Mouse (Mus musculus) myocyte (in vitro differentiated cells): ENCODE measurements around the gene Opa3. TPM values are rescaled to one million over a fixed set of nuclear protein-coding genes. Genes with fewer than 3 reads are reported as not detected.

Experiments
- H3K27me3 ChIP-seq: one replicate; pipeline ENCODE4 v1.6.1; 2011; ENCODE audit not compliant: control insufficient read depth, insufficient read depth, insufficient read length
- H3K36me3 ChIP-seq: one replicate; pipeline ENCODE4 v1.6.1; 2011; ENCODE audit not compliant: control insufficient read depth, insufficient read depth
- H3K4me2 ChIP-seq: one replicate; pipeline ENCODE4 v1.6.1; 2011; ENCODE audit warnings: low read depth, control low read depth
- H3K4me3 ChIP-seq: one replicate; pipeline ENCODE4 v1.5.1; 2011; ENCODE audit warnings: mild to moderate bottlenecking, control low read depth, moderate library complexity
- H3K79me2 ChIP-seq: one replicate; pipeline ENCODE4 v1.6.1; 2011; ENCODE audit not compliant: control insufficient read depth, insufficient read depth
- H3ac ChIP-seq: one replicate; pipeline ENCODE4 v1.6.1; 2011; ENCODE audit not compliant: control insufficient read depth, insufficient read length
- CEBPB ChIP-seq: IDR thresholded peaks from 2 replicates; pipeline ENCODE4 v1.6.1; 2011; ENCODE audit warnings: mild to moderate bottlenecking, moderate library complexity; ENCODE audit not compliant: poor library complexity, insufficient read depth, severe bottlenecking
- E2F4 ChIP-seq: IDR thresholded peaks from one replicate; pipeline ENCODE4 v1.6.1; 2011; ENCODE audit warnings: mild to moderate bottlenecking, control low read depth, moderate library complexity; ENCODE audit not compliant: insufficient read depth
- MAX ChIP-seq: IDR thresholded peaks from one replicate; pipeline ENCODE4 v1.6.1; 2011; ENCODE audit warnings: low read depth, mild to moderate bottlenecking, control low read depth
- MYOD1 ChIP-seq, 3 experiments: IDR thresholded peaks; one replicate each; pipeline ENCODE4 v1.6.1; 2011; ENCODE audit warnings: control low read depth in 2 of 3, low read depth in 2 of 3, mild to moderate bottlenecking in 2 of 3, moderate library complexity in 1 of 3; ENCODE audit not compliant: insufficient read length in 2 of 3, control insufficient read depth in 1 of 3
- MYOG ChIP-seq, 3 experiments: IDR thresholded peaks; one replicate each; pipeline ENCODE4 v1.6.1; 2011; ENCODE audit warnings: control low read depth in 2 of 3, low read depth in 2 of 3, mild to moderate bottlenecking in 2 of 3; ENCODE audit not compliant: insufficient read length in 2 of 3, control insufficient read depth in 1 of 3, insufficient read depth in 1 of 3
- POLR2A ChIP-seq: IDR thresholded peaks from one replicate; pipeline ENCODE4 v1.6.1; 2011; ENCODE audit warnings: low read depth, mild to moderate bottlenecking, control low read depth, moderate library complexity; ENCODE audit not compliant: insufficient read length
- POLR2AphosphoS2 ChIP-seq: IDR thresholded peaks from one replicate; pipeline ENCODE4 v1.6.1; 2011; ENCODE audit warnings: low read depth, control low read depth; ENCODE audit not compliant: insufficient read length
- REST ChIP-seq: IDR thresholded peaks from one replicate; pipeline ENCODE4 v1.6.1; 2011; ENCODE audit warnings: mild to moderate bottlenecking, control low read depth, moderate library complexity; ENCODE audit not compliant: insufficient read depth, insufficient read length
- SRF ChIP-seq: IDR thresholded peaks from one replicate; pipeline ENCODE4 v1.6.1; 2011; ENCODE audit warnings: low read depth; ENCODE audit not compliant: control insufficient read depth, insufficient read length
- TCF12 ChIP-seq: IDR thresholded peaks from one replicate; pipeline ENCODE4 v1.6.1; 2011; ENCODE audit warnings: mild to moderate bottlenecking, control low read depth; ENCODE audit not compliant: poor library complexity, insufficient read depth, severe bottlenecking
- TCF3 ChIP-seq: IDR thresholded peaks from one replicate; pipeline ENCODE4 v1.6.1; 2011; ENCODE audit warnings: low read depth, control low read depth; ENCODE audit not compliant: insufficient read length
- USF1 ChIP-seq: IDR thresholded peaks from one replicate; pipeline ENCODE4 v1.6.1; 2011; ENCODE audit warnings: low read depth, mild to moderate bottlenecking, control low read depth, moderate library complexity
- polyA plus RNA-seq: library from polyadenylated mRNA; unstranded; fragments of >200 nt; fragmentation: generic; extraction: Trizol; gene quantifications from one replicate; pipeline ENCODE4 v1.2.1, GENCODE M21; 2012; ENCODE audit warnings: missing spikeins

The Opa3 gene
- polyA plus RNA-seq, 1 experiment, result 29.8 TPM

GRCm38 (mm10) chr7:19214369-19214768, 13.8 kb upstream of the Opa3 start:
- no peak for TF ChIP-seq MAX
- no peak for TF ChIP-seq MYOD1 (IDR thresholded peaks at IDR 0.05; ENCODE audit: control insufficient read depth in 1 of 3, insufficient read length in 2 of 3, low read depth in 2 of 3)
- no peak overlapping the region for H3K4me2 ChIP-seq

DNA sequence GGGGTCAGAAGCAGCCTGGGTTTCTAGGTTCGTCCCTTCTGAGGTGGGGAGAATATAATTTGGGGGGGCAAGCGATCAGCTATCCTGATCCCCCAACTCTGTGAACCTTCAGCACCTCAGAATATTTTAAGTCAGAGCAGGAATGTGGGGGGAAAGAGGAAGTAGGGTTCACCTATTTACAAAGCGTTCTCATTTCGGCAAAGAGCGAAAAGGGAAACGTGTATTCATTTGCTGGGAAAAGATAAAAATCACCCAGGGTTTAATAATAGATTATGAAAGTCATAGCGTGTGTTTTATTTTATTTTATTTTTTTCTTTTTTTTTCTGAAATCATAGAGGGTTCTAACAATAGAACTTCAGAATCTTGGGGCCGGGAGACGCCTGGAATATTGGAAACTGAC, 13.2 kb upstream of the Opa3 start:
- no peaks in the 10 kb centered on the region for H3K79me2 ChIP-seq
- no peak overlapping the region for H3K4me3 ChIP-seq
- TF ChIP-seq MYOG (IDR thresholded peaks at IDR 0.05; ENCODE audit: control insufficient read depth in 1 of 3, insufficient read depth in 1 of 3, insufficient read length in 2 of 3, low read depth in 2 of 3), result no peak
- TF ChIP-seq TCF12, result no peak
- no peak for TF ChIP-seq E2F4
- TF ChIP-seq SRF, result no peak
- no peak for TF ChIP-seq REST
- peaks cover 27% of the 10 kb centered on the region for H3K27me3 ChIP-seq
- no peak overlapping the region for H3ac ChIP-seq
- no peak overlapping the region for H3K4me2 ChIP-seq
- H3K36me3 ChIP-seq, result no peaks in the 10 kb centered on the region

More at GRCm38 (mm10) chr7:19214369-19214768, 13.8 kb upstream of the Opa3 start:
- H3ac ChIP-seq, result no peak overlapping the region
- H3K4me3 ChIP-seq, result no peak overlapping the region
- H3K79me2 ChIP-seq, result no peaks in the 10 kb centered on the region
- peaks cover 27% of the 10 kb centered on the region for H3K27me3 ChIP-seq
- no peaks in the 10 kb centered on the region for H3K36me3 ChIP-seq

DNA sequence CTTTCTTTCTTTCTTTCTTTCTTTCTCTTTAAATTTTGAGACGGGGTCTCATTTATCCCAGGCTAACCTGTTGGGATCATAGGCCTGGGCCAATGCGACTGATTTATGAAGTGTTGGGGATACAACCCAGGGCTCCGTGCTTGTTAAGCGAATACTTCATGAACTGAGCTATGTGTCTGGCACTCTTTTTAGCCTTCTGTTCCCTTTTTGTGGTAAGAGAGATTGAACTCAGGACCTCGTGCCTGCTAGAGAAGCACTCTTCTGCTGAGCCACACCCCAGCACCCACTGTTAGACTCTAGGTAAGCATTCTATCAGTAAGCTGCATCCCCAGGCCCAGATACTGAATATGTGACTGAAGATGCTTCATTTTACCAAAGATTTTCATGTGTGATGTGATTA, 10.6 kb upstream of the Opa3 start:
- H3ac ChIP-seq, result no peak overlapping the region
- H3K4me2 ChIP-seq, result no peak overlapping the region
- no peaks in the 10 kb centered on the region for H3K36me3 ChIP-seq
- peaks cover 24% of the 10 kb centered on the region for H3K27me3 ChIP-seq
- H3K79me2 ChIP-seq, result no peaks in the 10 kb centered on the region
- no peak overlapping the region for H3K4me3 ChIP-seq
- TF ChIP-seq MAX (no peak), TCF3 (no peak), CEBPB (no peak), MYOD1 (IDR thresholded peaks at IDR 0.05; ENCODE audit: control insufficient read depth in 1 of 3, insufficient read length in 2 of 3, low read depth in 2 of 3) (no peak)

DNA sequence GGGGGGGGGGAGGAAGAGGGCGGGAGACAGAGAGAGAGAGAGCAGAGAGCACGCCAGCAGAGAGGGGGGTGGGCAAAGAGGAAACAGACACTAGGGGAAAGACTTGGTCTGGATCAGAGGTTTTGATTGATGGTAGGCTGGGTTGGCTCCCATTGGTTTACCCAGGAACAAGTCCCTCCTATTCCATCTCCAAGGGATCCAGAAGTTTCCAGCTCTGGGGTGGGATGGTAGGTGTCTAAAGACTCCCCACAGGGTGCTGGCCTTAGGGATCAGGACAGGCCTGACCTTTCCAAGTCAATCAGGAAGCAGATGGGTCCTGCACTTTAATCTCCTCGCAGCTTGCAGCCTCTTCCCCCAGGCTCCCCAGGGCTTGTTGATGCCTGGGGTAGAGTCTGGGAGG, 10.2 kb upstream of the Opa3 start:
- TF ChIP-seq TCF3 (no peak), SRF (no peak), TCF12 (no peak), E2F4 (no peak), POLR2AphosphoS2 (no peak), MAX (no peak), USF1 (no peak), POLR2A (no peak), MYOD1 (IDR thresholded peaks at IDR 0.05; ENCODE audit: control insufficient read depth in 1 of 3, insufficient read length in 2 of 3, low read depth in 2 of 3) (no peak), MYOG (IDR thresholded peaks at IDR 0.05; ENCODE audit: control insufficient read depth in 1 of 3, insufficient read depth in 1 of 3, insufficient read length in 2 of 3, low read depth in 2 of 3) (no peak), REST (no peak), CEBPB (no peak)
- Histone ChIP-seq H3K4me2 (no peak overlapping the region), H3K79me2 (no peaks in the 10 kb centered on the region), H3ac (no peak overlapping the region), H3K36me3 (no peaks in the 10 kb centered on the region), H3K27me3 (peaks cover 20% of the 10 kb centered on the region), H3K4me3 (no peak overlapping the region)

DNA sequence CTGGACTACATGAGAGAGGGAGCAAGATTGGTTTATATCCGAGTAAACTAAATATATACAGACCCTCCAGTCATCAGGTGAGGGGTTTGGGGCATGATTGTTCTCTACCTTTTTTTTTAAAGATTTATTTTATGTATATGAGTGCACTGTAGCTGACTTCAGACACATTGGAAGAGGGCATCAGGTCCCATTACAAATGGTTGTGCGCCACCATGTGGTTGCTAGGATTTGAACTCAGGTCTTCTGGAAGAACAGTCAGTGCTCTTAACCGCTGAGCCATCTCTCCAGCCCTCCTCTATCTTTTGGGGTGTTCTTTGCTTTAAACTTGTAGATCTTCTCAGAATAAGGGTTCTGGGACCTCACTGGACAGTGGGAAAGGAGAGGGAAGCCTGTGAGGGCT, 8.1 kb upstream of the Opa3 start:
- TF ChIP-seq POLR2AphosphoS2, result no peak

GRCm38 (mm10) chr7:19222189-19222588, 5.9 kb upstream of the Opa3 start:
- H3K79me2 ChIP-seq, result no peaks in the 10 kb centered on the region
- H3K4me2 ChIP-seq, result no peak overlapping the region
- peaks cover 9% of the 10 kb centered on the region for H3K27me3 ChIP-seq
- H3K4me3 ChIP-seq, result no peak overlapping the region
- TF ChIP-seq POLR2A (no peak), POLR2AphosphoS2 (peak; percentile 53), REST (no peak)
- H3ac ChIP-seq, result no peak overlapping the region
- no peaks in the 10 kb centered on the region for H3K36me3 ChIP-seq

More for the DNA sequence above, 8.1 kb upstream of the Opa3 start:
- Histone ChIP-seq H3K4me3 (no peak overlapping the region), H3K4me2 (no peak overlapping the region), H3K27me3 (peaks cover 18% of the 10 kb centered on the region), H3K36me3 (no peaks in the 10 kb centered on the region), H3K79me2 (no peaks in the 10 kb centered on the region), H3ac (no peak overlapping the region)
